Mouse (Mus musculus) E14TG2a.4 (cell line): Measurements from ENCODE around the gene Tap1.

Source experiments
- CTCF ChIP-seq: conservative IDR thresholded peaks from 2 replicates; pipeline ENCODE4 v1.5.1; 2014; ENCODE audit warnings: low read length
- POU5F1 ChIP-seq: IDR thresholded peaks from 2 replicates; pipeline ENCODE4 v1.6.1; 2014; ENCODE audit warnings: low read length, borderline replicate concordance

DNA sequence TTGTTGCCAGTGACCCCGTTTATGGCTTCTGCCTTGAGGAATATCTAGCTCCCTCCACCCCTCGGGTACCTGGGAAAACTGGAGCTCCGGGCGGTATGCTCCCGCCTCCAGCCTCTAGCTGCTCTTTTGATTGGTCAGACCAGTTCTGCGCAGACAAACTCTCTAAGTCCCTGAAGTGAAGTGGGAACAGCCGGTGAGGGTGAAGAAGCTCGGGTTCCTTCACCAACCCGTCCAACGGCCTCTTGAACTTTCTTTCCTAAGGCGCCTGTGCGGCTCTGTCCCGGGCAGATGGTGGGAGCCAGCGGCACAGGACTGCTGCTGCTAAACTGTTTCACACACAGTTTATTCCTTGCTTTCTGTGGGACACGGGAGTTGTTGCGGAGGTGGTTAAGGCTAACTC is 47.9 kb upstream of the Tap1 start:
- TF ChIP-seq CTCF: no peak
- no peak for TF ChIP-seq POU5F1
